8 mouse cellular contexts compared by ENCODE assay signal in the genomic region with DNA sequence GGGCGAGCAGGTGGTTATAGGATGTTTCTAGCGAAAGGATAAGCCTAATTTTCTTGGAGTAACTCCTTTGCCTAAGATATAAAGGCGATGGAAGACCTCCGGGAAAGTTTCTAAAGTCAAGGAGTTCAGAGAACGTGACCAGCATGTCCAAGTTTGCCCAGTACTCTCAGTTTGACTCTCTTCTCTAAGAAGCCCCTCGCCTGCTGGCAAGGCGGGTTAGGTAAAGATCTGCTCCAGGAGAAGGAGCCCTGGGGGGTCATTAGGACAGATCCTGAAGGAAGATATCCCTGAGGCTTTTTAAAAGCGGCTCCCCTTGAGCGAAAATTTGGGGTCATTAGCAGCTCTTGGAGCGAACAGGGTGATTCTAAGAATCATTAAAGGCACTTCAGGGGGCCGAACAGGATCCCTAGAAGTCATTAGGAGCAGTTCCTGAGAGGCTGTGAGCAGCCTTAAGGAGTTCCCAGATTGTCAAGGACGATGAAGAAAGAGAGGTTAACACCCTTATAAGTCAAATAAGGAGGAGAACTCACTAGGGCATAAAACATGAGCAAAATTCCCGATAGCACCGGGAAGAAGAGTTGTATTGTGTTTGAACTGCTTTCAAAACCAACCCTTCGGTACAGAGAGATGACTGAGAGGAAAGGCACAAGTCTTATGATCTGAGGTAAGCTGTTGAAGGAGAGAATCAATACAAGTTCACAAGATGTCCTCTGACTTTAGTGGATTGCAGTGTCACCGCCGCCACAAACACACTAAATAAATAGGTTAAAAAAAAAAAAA. TPM values are rescaled to one million over a fixed set of nuclear protein-coding genes. Genes with fewer than 3 reads are reported as not detected.
DNase-seq lines count a peak whose midpoint lies in the region; ATAC-seq and TF ChIP-seq lines count a peak whose summit lies in the region.

No protein-coding gene starts in this region.

- no peak for DNase-seq in lung, adult 2 months
- no peak for DNase-seq in lung, adult 18-20 months
- DNase-seq in right cerebral cortex, postnatal 25 days = no peak
- DNase-seq in kidney, postnatal 10 days = no peak
- no peak for DNase-seq in right cerebral cortex, adult 2 months (ENCODE audit: low spot score in 2 of 2)

- no peak for TF ChIP-seq CTCF in lung, adult 2 months (IDR thresholded peaks at IDR 0.05; ENCODE audit: insufficient read depth, low read length)
- TF ChIP-seq CTCF in cortical plate, adult 2 months (IDR thresholded peaks at IDR 0.05; ENCODE audit: extremely low read depth, insufficient read depth, low read length) = no peak

- no peaks in the 10 kb centered on the region for H3K4me1 ChIP-seq in lung, adult 2 months (ENCODE audit: control insufficient read depth, insufficient read depth, low read length)
- H3K4me1 ChIP-seq in cortical plate, adult 2 months (ENCODE audit: control insufficient read depth, insufficient read depth, low read length) = peaks cover 2% of the 10 kb centered on the region; the same call in 1 of the 2 replicates
- peaks cover 17% of the 10 kb centered on the region for H3K4me1 ChIP-seq in hindbrain, embryonic 15.5 days (replicated peaks)
- peaks cover 19% of the 10 kb centered on the region for H3K4me1 ChIP-seq in midbrain, embryonic 13.5 days (replicated peaks)

- peak overlapping the region; percentile 40 for H3K4me3 ChIP-seq in lung, adult 2 months (replicated peaks; ENCODE audit: extremely low read depth, low read depth, low read length)
- H3K4me3 ChIP-seq in cortical plate, adult 2 months (ENCODE audit: insufficient read depth, low read length) = peak overlapping the region; percentile 48
- H3K4me3 ChIP-seq in hindbrain, embryonic 15.5 days = peak overlapping the region; percentile 57
- peak overlapping the region; percentile 62 for H3K4me3 ChIP-seq in midbrain, embryonic 13.5 days (replicated peaks)

- TF ChIP-seq POLR2A in lung, adult 2 months (IDR thresholded peaks at IDR 0.05; ENCODE audit: borderline replicate concordance, extremely low read depth, low read depth, low read length) = no peak
- no peak for TF ChIP-seq POLR2A in cortical plate, adult 2 months (IDR thresholded peaks at IDR 0.05; ENCODE audit: extremely low read depth, insufficient read depth, low read length)

- H3K36me3 ChIP-seq in hindbrain, embryonic 15.5 days = peaks cover 19% of the 10 kb centered on the region
- peaks cover 20% of the 10 kb centered on the region for H3K36me3 ChIP-seq in midbrain, embryonic 13.5 days

- ATAC-seq in hindbrain, embryonic 15.5 days (ENCODE audit: low FRiP score, low read depth) = 0 out of 2 replicates have a peak, but pooled peaks have one; percentile 1
- peak; percentile 9 for ATAC-seq in midbrain, embryonic 13.5 days

- no peaks in the 10 kb centered on the region for H3K9me3 ChIP-seq in hindbrain, embryonic 15.5 days
- H3K9me3 ChIP-seq in midbrain, embryonic 13.5 days = no peaks in the 10 kb centered on the region

- peak overlapping the region; percentile 79 for H3K4me2 ChIP-seq in hindbrain, embryonic 15.5 days
- H3K4me2 ChIP-seq in midbrain, embryonic 13.5 days (replicated peaks) = peak overlapping the region; percentile 72

- 8% methylated on average over 17 of the region's 17 CpGs for WGBS in lung, adult 2 months
- 13% methylated on average over 17 of the region's 17 CpGs for WGBS in hindbrain, embryonic 15.5 days
- WGBS in midbrain, embryonic 13.5 days = 13% methylated on average over 17 of the region's 17 CpGs

- H3K27ac ChIP-seq in cortical plate, adult 2 months (ENCODE audit: insufficient read depth, low read length) = peak overlapping the region; percentile 3; the same call in 1 of the 2 replicates
- H3K27ac ChIP-seq in hindbrain, embryonic 15.5 days (replicated peaks) = peak overlapping the region; percentile 95
- H3K27ac ChIP-seq in midbrain, embryonic 13.5 days = peak overlapping the region; percentile 92

- H3K27me3 ChIP-seq in hindbrain, embryonic 15.5 days = no peaks in the 10 kb centered on the region
- H3K27me3 ChIP-seq in midbrain, embryonic 13.5 days = no peaks in the 10 kb centered on the region

- peak overlapping the region; percentile 48 for H3K9ac ChIP-seq in hindbrain, embryonic 15.5 days
- H3K9ac ChIP-seq in midbrain, embryonic 13.5 days (replicated peaks) = peak overlapping the region; percentile 46; the same call in 1 of the 2 replicates

RNA-seq across cellular contexts. Expression of a gene that starts 0.6 kb away (rescaled TPM):
- polyA plus RNA-seq in lung, adult 2 months (2012; rRNA removed) = 25.6 and 36.0 TPM in 2 replicates
- polyA plus RNA-seq in cortical plate, adult 2 months (2012; rRNA removed) = 35.3 and 37.8 TPM in 2 replicates
- 42.6 and 46.1 TPM in 2 replicates for polyA plus RNA-seq in hindbrain, embryonic 15.5 days (2015; fragmentation: Nextera tagmentation; extraction: Ambion mirVana)
- polyA plus RNA-seq in midbrain, embryonic 13.5 days (2015; fragmentation: Nextera tagmentation; extraction: Ambion mirVana) = 63.7 and 64.8 TPM in 2 replicates

RNA-seq across cellular contexts. Expression of a gene that starts 45.8 kb away (rescaled TPM):
- polyA plus RNA-seq in lung, adult 2 months (2012; rRNA removed) = 20.1 and 23.4 TPM in 2 replicates
- 52.3 and 55.8 TPM in 2 replicates for polyA plus RNA-seq in cortical plate, adult 2 months (2012; rRNA removed)
- 13.5 and 15.0 TPM in 2 replicates for polyA plus RNA-seq in hindbrain, embryonic 15.5 days (2015; fragmentation: Nextera tagmentation; extraction: Ambion mirVana)
- 9.7 and 12.5 TPM in 2 replicates for polyA plus RNA-seq in midbrain, embryonic 13.5 days (2015; fragmentation: Nextera tagmentation; extraction: Ambion mirVana)

Comparison
In these comparisons a context has a peak if more than half of its experiments do, and no peak if none do; other contexts are left out.
1. H3K27ac ChIP-seq: peak in every context shown above with its lines; median percentile 95 in hindbrain, embryonic 15.5 days; 92 in midbrain, embryonic 13.5 days; 3 in cortical plate, adult 2 months.